Mouse (Mus musculus): ENCODE measurements around the gene Gpr155.

DNA sequence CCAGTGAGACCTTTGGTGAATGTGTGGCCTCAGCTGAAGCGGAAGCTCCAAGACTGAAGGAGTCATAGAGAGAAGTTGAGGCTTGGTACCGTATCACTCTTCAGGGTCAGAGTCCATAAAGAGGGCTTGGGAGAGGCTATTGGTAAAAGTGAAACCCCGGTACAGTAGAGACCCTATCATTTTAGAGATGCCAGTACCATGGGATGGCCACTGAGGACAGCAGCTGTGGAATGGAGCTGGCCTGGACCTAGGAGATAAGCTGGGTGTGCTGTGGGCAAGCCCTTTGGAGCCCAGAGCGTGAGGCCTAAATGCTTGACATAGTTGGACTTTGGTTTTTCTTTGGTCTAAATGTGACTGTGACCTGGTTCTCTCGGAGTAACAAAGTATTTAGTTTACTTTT, 26.4 kb downstream of the Gpr155 start:
- no peak for TF ChIP-seq CTCF (IDR thresholded peaks at IDR 0.05; ENCODE audit: extremely low read depth, insufficient read length, insufficient replicate concordance, low read depth, low read length)
- TF ChIP-seq POLR2A (IDR thresholded peaks at IDR 0.05; ENCODE audit: low read depth, low read length): no peak

Measured in small intestine, adult 2 months (tissue).